15 mouse cellular contexts compared by ENCODE assay signal in the genomic region with DNA sequence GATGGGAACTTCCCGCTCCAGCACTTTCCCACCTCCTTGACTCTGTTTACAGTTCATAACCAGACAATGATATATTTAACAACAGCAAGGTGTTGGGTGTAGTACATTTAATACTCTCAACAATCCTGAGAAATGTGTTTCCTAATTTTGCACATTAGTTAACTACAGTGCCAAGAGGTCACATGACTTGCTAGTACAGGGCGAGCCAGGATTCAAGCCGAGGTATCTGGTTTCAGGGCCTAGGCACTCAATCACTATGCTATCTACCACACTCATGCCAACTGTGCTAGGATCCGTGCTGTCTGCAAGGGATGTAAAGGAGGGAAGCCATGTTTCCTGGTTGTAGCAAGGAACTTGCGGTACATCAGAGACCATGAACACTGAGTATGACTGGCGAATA. TPM values are rescaled to one million over a fixed set of nuclear protein-coding genes. Genes with fewer than 3 reads are reported as not detected.
"Had no signal": no experiment of that assay in that cellular context is flagged by ENCODE, and none has a peak within 500 bp of the region (broad histone marks: within the 10 kb centered on the region; RNA-seq: fewer than 3 reads in every experiment).

No protein-coding gene starts in this region.

- H3K4me1 ChIP-seq: limb, embryonic 12.5 days; liver, embryonic 15.5 days; midbrain, embryonic 15.5 days; neural tube, embryonic 12.5 days had no signal

- H3K4me3 ChIP-seq: limb, embryonic 12.5 days; liver, embryonic 15.5 days; midbrain, embryonic 15.5 days; neural tube, embryonic 12.5 days had no signal

- ATAC-seq: midbrain, embryonic 15.5 days had no signal

- DNase-seq: kidney, adult 9 months; kidney, postnatal 36 days; liver; lung, adult 2 months; lung, postnatal 10 days; thymus, postnatal 4 days had no signal

- H3K27me3 ChIP-seq: limb, embryonic 12.5 days; liver, embryonic 15.5 days; midbrain, embryonic 15.5 days; neural tube, embryonic 12.5 days had no signal

- H3K36me3 ChIP-seq: liver, embryonic 15.5 days had no signal

- H3K27ac ChIP-seq: kidney, postnatal 0 days; limb, embryonic 12.5 days; liver, embryonic 15.5 days; midbrain, embryonic 15.5 days; neural tube, embryonic 12.5 days; stomach, postnatal 0 days had no signal

RNA-seq across cellular contexts. Expression of a gene that starts 16.6 kb away (rescaled TPM):
- total RNA-seq: layer of hippocampus, postnatal 10 days; monocyte, adult 5-6 weeks; neutrophil, adult 5-6 weeks had no signal
